Mouse (Mus musculus) adrenal gland, adult 10 weeks (tissue): ENCODE results near the gene Gm44502. TPM values are rescaled to one million over a fixed set of nuclear protein-coding genes. Genes with fewer than 3 reads are reported as not detected.

Experiments used
- polyA plus RNA-seq: library from polyadenylated mRNA; stranded (reverse); fragments of 350-450 nt; fragmentation: Illumina TruSeq; extraction: RNeasy Lipid Tissue Mini Kit (QIAGEN cat#74804); gene quantifications from one replicate; pipeline ENCODE4 v1.2.3, GENCODE M21; 2014; ENCODE audit warnings: low read depth, low replicate concordance

The Gm44502 gene
- polyA plus RNA-seq: not detected

DNA sequence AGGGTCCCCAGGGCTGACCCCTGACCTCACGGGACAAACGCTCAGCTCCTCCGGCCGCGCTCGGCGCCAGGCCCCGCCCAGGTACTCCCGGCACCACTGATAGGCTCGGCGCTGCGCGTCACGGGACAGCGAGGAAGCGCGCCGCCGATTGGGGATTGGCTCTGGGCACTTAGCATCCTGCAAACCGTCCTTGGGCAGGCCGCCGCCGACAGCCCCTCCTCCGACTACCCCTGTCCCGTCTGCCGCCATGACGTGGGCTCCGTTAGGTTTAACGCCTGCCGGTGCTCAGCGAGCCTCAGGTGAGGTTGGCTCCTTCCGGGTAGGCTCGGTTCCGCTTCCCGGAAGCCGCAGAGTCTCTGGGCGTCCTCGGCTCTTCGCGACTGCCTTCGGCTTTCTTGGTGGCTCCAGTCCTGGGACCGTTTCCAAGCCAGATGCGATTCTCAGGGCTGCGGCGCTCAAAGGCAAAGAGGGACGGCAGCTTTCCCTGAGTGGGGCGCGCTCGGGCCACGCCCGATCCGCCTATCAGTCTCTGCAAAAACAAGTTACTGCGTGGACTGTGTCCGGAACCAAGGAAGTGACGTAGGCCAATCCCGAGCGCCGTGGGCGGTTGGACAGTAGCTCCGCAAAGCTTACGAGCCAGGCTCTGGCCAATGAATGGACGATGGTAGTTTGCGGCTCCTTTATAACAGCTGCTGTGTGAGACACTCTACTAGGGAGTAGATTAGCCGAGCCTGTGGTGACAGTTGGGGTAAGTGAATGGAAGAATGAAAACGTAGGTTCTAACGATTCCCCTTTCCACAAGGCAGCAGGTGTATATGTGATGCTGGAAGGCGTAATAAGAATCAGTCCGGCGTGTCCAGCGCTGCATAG, at the start of gene Gm44502, which contains the start of the genes C730034F03Rik and Chkb:
TSS of gene Gm44502 (minus strand) at position 345 of the 870 bp plus-strand sequence.
TSS of gene C730034F03Rik (plus strand) at position 238 of the 870 bp plus-strand sequence.
TSS of gene Chkb (minus strand) at position 557 of the 870 bp plus-strand sequence.

DNA sequence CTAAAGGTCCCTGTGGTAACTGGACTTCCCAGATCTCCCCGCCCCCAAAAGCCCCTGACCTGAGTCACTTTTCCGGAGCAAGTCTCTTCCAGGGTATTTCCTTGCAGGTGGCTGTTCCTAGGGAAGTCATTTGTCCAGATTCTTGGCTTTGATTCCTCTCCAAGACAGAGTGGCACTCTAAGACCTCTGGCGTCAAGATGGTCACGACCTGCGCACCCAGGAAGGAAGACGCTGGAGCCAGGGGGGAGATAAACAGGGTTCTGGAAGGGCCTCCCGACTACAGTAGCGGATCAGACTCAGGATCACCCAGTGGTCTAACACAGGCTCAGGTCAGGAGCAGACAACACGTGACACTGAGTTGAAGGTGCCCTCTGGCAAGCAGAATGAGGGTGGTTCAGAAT, 47.6 kb upstream of the Gm44502 start, which contains the start of gene Arsa:
TSS of gene Arsa (minus strand) at position 335 of the 401 bp plus-strand sequence.

DNA sequence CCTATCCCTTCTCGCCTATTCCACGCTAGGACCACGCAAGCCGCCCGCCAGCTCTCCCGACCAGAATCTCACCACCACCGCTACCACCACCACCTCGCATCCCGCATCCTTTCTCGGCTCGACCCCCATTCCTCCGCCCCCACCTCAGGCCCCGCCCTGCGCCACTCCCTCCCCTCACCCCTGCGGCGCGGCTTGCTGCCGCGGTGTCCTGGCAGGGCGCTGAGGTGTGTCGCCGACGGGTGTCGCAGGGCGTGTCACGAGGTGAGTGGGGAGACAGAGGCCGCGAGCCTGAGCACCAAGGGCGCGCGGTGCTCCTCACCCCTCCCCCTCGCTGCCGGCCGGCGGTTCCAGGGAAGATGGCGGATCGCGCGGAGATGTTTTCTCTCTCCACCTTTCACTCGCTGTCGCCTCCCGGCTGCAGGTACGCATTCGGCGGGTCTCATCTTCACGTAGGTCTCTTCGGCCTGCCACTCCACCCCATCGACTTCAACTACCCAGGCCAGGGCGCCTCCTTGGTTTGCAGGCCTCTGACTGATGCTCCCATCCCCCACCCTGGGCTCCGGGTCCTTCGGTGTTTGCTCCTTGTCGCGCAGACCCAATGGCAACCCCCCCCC, 24.5 kb upstream of the Gm44502 start, which contains the start of gene Mapk8ip2:
TSS of gene Mapk8ip2 (plus strand) at position 49 of the 614 bp plus-strand sequence.

GRCm38 (mm10) chr15:89425711-89426121, 3.8 kb downstream of the Gm44502 start, which contains the start of gene Cpt1b:
Cpt1b (minus strand) TSS chr15:89425863.

GRCm38 (mm10) chr15:89410118-89410517, 19.4 kb downstream of the Gm44502 start, which contains the start of gene Syce3:
Syce3 (minus strand) TSS chr15:89410503.

GRCm38 (mm10) chr15:89384617-89385016, 44.9 kb downstream of the Gm44502 start, which contains the start of gene Klhdc7b:
Klhdc7b (plus strand) TSS chr15:89384917.

DNA sequence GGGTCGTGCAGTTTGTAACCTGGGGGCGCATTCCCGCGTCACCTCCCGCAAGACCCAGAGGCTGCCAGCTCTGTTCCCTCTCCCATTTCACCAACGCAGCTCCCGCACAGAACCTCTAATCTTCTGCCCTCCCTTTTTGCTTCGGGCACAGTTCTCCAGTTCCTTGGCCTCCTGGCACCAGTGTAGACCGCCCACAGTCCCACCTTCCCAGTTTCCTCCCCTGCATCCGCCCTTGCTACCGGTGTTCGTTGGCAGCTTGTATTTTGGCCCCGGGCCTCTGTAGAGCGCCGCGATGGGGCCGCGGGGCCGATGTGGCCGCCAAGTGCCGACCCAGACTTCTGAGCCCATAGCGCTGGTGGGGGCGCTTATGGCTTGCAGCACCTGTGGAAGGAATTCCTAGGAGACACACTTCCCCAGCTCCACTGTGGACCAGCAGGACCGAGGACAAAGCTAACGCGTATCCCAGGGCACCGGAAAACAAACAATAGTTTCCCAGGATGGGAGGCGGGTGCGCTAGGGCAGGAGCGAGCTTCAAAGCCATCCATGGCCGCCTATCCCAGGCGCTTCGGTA, 50.6 kb downstream of the Gm44502 start, which contains the start of gene Odf3b:
TSS of gene Odf3b (minus strand) at position 452 of the 571 bp plus-strand sequence.

GRCm38 (mm10) chr15:89376957-89377356, 52.5 kb downstream of the Gm44502 start, which contains the start of gene Tymp:
Tymp (minus strand) TSS chr15:89377039.

GRCm38 (mm10) chr15:89373762-89374248, 55.7 kb downstream of the Gm44502 start, which contains the start of gene Sco2:
Sco2 (minus strand) TSS chr15:89373846.

Other genes with a start within 250 kb of the Gm44502 start
- 4.9 TPM for gene Plxnb2, start 248.9 kb downstream of the Gm44502 start, polyA plus RNA-seq
- gene Dennd6b, start 233.2 kb downstream of the Gm44502 start, polyA plus RNA-seq: 0.29 TPM
- gene Ppp6r2, start 218.1 kb downstream of the Gm44502 start, polyA plus RNA-seq: 12.2 TPM
- 3.1 TPM for gene Sbf1, start 114.4 kb downstream of the Gm44502 start, polyA plus RNA-seq
- gene Adm2, start 107.0 kb downstream of the Gm44502 start, polyA plus RNA-seq: not detected
- not detected for gene Miox, start 95.3 kb downstream of the Gm44502 start, polyA plus RNA-seq
- gene Lmf2, start 74.0 kb downstream of the Gm44502 start, polyA plus RNA-seq: 3.0 TPM
- 12.4 TPM for gene Ncaph2, start 74.0 kb downstream of the Gm44502 start, polyA plus RNA-seq
- gene Sco2, start 55.9 kb downstream of the Gm44502 start, polyA plus RNA-seq: 0.52 TPM
- gene Tymp, start 52.7 kb downstream of the Gm44502 start, polyA plus RNA-seq: not detected
- not detected for gene Odf3b, start 50.4 kb downstream of the Gm44502 start, polyA plus RNA-seq
- gene Klhdc7b, start 44.8 kb downstream of the Gm44502 start, polyA plus RNA-seq: not detected
- not detected for gene Syce3, start 19.2 kb downstream of the Gm44502 start, polyA plus RNA-seq
- gene Cpt1b, start 3.8 kb downstream of the Gm44502 start, polyA plus RNA-seq: 4.1 TPM
- 0.47 TPM for gene C730034F03Rik, start 107 bp downstream of the Gm44502 start, polyA plus RNA-seq
- 30.0 TPM for gene Chkb, start 212 bp upstream of the Gm44502 start, polyA plus RNA-seq
- 2.4 TPM for gene Mapk8ip2, start 24.2 kb upstream of the Gm44502 start, polyA plus RNA-seq
- 2.6 TPM for gene Arsa, start 47.7 kb upstream of the Gm44502 start, polyA plus RNA-seq
- gene Shank3, start 69.9 kb upstream of the Gm44502 start, polyA plus RNA-seq: 1.3 TPM
- gene Acr, start 138.6 kb upstream of the Gm44502 start, polyA plus RNA-seq: not detected
- gene Rabl2, start 162.2 kb upstream of the Gm44502 start, polyA plus RNA-seq: 6.4 TPM